Mouse (Mus musculus) small intestine, adult 2 months (tissue): Measurements from ENCODE around the gene Brca2.

Experiments
- CTCF ChIP-seq: fragments of 200-500 bp; IDR thresholded peaks from 2 replicates; pipeline ENCODE4 v1.5.1; 2012; ENCODE audit warnings: low read depth, mild to moderate bottlenecking, control low read depth, inconsistent platforms, low read length, moderate library complexity, mixed read lengths; ENCODE audit not compliant: insufficient replicate concordance, insufficient read length; ENCODE audit errors: extremely low read depth
- POLR2A ChIP-seq: fragments of 200-500 bp; IDR thresholded peaks from 2 replicates; pipeline ENCODE4 v1.6.1; 2012; ENCODE audit warnings: low read depth, mild to moderate bottlenecking, control low read depth, inconsistent platforms, low read length, moderate library complexity

GRCm38 (mm10) chr5:150601441-150602230, 79.2 kb downstream of the Brca2 start:
- TF ChIP-seq POLR2A (no peak), CTCF (no peak)
